Mouse (Mus musculus) liver, adult (tissue): ENCODE results near the gene Srrm4.

Experiments
- GATA4 ChIP-seq: IDR thresholded peaks from 2 replicates; pipeline ENCODE4 v1.6.1; 2014; ENCODE audit warnings: mild to moderate bottlenecking, low read length; ENCODE audit not compliant: insufficient replicate concordance

Gene Srrm4

GRCm38 (mm10) chr5:116420759-116421225 is 170.8 kb downstream of the Srrm4 start:
- no peak for TF ChIP-seq GATA4

DNA sequence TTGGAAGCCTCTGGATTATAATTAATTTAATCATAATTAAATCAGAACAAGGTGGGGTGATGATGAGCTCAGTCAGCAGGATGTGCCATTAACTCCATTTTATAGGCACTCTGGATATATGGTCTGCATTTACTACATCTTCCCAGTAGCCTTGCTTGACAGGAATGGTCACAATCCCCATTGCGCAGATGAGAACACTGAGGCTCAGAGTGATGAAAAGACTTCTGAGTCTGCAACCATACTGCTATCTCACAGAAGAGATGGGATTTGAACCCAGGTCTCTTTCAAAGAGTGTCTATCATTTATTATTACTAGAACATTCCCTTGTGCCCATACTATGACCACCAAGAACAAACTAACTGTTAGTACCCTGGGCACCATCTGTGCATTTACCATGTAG is 171.4 kb downstream of the Srrm4 start:
- TF ChIP-seq GATA4, result no peak

DNA sequence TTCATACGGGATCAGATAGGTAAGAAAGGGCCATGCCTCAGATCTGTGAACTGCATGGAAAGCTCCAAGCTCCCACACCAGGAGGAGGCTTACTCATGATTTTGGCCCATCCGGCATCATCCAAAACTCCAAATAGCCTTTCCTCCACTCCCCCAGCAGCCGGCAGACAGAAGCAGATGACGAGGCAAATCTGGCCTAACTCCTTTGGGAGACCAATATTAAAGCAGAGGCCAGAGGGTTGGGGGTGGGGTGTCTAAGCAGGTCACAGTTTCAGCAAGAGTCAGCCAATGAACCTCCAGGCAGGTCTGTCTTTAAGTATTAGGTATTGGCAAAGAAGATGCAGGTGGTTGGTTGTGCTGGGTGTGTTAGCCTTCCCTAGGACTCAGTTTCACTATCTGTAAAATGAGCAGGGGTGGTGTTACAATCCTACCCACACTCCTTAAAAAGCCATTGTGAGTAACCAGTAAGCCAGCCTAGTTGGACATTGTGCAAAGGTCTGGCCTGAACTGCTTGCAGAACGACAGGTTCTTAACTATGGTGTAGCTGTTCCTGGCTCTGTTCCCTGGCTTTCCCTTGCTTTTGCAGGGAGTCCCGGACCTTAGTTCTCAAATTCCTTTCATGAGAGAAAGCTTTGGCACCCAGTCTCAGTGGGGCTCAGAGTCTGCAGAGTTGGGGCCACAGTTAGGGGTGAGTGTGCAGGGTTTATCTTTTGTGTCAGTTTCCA is 172.1 kb downstream of the Srrm4 start:
- no peak for TF ChIP-seq GATA4

DNA sequence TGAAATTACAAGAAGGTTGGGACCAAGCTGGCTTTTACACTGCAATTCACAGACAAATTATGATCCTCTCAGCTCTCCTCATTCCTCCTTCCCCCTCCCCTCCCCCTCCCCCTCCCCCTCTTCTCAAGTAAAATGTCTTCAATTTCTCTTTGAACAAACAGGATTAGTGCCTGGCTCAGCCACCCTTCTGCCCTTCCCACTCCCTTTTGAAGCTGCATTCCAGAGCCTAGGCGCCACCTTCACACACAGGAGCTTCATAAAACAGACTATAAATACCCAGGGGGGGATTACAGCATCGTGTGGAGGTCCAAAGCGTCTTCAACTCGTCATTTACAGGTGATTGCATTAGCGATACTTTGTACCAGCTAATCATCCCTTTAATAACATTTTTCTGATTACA is 175.4 kb downstream of the Srrm4 start:
- no peak for TF ChIP-seq GATA4

DNA sequence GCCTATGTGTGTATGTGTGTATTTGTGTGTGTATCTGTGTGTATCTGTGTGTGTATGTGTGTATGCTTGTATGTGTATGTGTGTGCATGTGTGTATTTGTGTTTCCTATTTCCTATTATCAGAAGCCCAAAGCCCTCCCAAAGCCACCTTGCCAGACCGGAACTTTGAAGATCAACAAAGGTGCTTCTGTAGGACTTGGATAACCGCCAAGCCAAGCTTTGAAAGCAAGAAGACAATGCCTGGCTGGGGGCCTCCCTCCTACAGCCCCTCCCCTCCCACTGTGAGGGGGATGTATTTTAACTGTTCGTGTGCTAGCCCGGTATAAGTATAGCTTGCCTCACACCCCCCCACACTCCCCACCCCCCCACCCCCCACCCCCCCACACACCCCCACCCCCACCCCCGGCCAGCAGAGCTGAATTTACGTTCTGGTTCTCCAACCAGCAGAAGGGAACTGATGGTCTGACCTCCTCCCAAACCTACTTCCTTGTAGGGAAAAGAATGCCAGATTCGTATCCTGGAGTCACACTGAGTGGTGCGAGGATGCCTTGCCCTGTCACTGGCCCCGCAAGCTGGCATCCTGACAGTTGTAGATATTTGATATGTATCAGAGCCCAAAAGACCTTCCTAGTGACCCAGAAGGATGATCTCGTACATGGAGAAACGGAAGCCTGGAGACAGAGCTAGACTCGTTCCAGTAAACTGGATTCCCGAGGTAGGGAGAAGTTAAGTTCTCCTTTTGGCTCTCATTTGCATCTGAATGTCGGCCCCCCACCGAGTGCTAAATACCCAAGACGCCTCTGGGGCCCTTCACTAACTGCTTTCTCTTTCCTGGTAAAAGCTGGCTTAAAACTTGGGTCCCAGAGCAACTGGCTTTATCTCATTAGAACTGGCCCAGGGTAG is 181.7 kb downstream of the Srrm4 start:
- no peak for TF ChIP-seq GATA4

GRCm38 (mm10) chr5:116408965-116409364 is 182.7 kb downstream of the Srrm4 start:
- no peak for TF ChIP-seq GATA4

- TF ChIP-seq GATA4, result no peak
Measured at GRCm38 (mm10) chr5:116407936-116408335, 183.7 kb downstream of the Srrm4 start.

- TF ChIP-seq GATA4, result no peak
Measured at GRCm38 (mm10) chr5:116407321-116407720, 184.3 kb downstream of the Srrm4 start.

GRCm38 (mm10) chr5:116406507-116406906 is 185.1 kb downstream of the Srrm4 start:
- no peak for TF ChIP-seq GATA4

DNA sequence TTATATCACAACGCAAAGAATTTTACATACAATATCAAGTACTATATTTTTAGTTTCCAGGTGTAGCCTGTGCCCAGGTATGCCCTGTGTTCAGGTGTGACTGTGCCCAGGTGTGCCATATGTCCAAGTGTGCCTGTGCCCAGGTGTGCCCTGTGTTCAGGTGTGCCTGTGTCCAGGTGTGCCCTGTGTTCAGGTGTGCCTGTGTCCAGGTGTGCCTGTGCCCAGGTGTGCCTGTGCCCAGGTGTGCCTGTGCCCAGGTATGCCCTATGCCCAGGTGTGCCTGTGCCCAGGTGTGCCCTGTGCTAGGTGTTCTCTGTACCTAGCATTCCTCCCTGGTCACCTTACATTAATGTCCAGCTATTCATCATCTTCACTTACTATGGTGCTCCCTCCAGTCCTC is 185.7 kb downstream of the Srrm4 start:
- TF ChIP-seq GATA4, result no peak

GRCm38 (mm10) chr5:116404063-116404462 is 187.6 kb downstream of the Srrm4 start:
- TF ChIP-seq GATA4, result no peak

GRCm38 (mm10) chr5:116400801-116401200 is 190.8 kb downstream of the Srrm4 start:
- TF ChIP-seq GATA4, result no peak

GRCm38 (mm10) chr5:116400042-116400730 is 191.4 kb downstream of the Srrm4 start:
- TF ChIP-seq GATA4, result no peak

DNA sequence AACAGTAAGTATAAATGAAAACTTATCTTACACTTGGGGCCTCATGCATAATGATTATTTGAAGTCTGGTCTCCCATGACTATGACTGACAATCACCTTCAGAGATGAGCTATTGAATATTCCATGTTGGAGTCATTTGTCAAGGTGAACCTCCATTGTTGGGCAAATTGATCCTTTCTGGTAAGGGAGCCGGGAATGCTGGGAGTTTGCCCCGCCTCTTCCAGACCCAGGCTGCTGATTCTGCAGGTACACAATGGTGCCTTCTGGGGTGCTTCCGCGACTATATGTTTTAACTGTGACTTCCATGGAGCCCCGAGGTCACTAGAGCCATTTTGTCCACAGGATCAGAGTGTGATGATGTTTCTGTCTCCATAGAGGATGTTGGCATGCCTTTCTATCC is 195.5 kb downstream of the Srrm4 start:
- no peak for TF ChIP-seq GATA4

GRCm38 (mm10) chr5:116392603-116393002 is 199.0 kb downstream of the Srrm4 start:
- peak; percentile 43; the same call in 1 of the 2 replicates for TF ChIP-seq GATA4
